Mouse (Mus musculus): ENCODE measurements around the gene Cpn1.

DNA sequence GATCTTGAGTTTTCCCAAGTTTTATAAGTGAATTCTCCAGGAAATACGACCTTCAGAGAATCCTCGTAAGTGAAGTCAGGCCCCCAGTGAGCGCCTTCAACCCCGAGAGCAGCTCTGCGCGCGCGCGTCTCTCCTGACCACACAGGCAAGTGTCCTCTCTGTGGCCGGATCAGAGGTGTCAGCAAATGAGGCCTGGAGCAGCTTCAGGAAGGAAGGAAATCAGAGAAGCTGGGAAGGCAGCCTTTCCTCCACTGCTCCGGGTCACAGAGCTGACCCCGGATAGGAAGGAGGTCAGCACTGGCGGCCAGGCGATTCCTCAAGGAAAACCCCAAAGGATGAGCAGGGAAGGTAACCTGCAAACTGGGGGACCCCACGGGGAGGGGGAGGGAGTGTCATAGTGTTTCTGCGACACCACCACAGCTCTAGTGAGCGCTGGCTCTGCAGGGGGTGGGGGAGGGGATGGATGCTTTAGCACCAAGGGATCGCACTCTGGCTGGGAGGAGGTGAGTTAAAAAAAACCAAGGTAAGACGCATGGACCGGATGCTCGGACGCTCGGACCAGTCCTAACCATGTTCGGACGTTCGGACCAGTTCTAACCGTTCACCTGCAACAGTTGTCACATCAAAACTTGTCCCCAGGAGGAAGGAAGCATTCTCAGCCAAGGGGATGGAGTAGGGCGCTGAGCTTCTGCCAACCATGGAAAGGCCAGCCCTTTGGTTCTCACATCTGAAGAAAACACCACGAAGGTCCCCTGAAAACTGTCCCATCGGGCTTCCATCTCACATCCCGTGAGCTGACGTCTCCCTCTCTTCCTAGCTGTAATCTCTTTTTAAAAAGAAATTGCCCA lies 65.7 kb downstream of the Cpn1 start:
- TF ChIP-seq CTCF (IDR thresholded peaks at IDR 0.05; ENCODE audit: control insufficient read depth, insufficient read depth, low read length) (no peak), POLR2A (IDR thresholded peaks at IDR 0.05; ENCODE audit: borderline replicate concordance, control insufficient read depth, low read depth, low read length) (no peak)
